Mouse (Mus musculus) E14TG2a.4 (cell line): ENCODE results near the gene Galnt9.

Experiments used
- CTCF ChIP-seq: conservative IDR thresholded peaks from 2 replicates; pipeline ENCODE4 v1.5.1; 2014; ENCODE audit warnings: low read length
- NANOG ChIP-seq: IDR thresholded peaks from 2 replicates; pipeline ENCODE4 v1.6.1; 2014; ENCODE audit warnings: borderline replicate concordance, low read length, mixed read lengths
- POU5F1 ChIP-seq: IDR thresholded peaks from 2 replicates; pipeline ENCODE4 v1.6.1; 2014; ENCODE audit warnings: low read length, borderline replicate concordance

- TF ChIP-seq CTCF = no peak
- no peak for TF ChIP-seq NANOG
- TF ChIP-seq POU5F1 = no peak
These were observed 1.2 kb downstream of the Galnt9 start for GRCm38 (mm10) chr5:110545311-110545710.
